Mouse (Mus musculus): ENCODE data around the gene Rab5if.
"Not testable (repeated sequence)": the region's sequence is repeated elsewhere in the genome, so short reads cannot be mapped to it uniquely, and the experiment has no call there.

- TF ChIP-seq CTCF, EP300 (IDR thresholded peaks at IDR 0.05; ENCODE audit: low read depth): not testable (repeated sequence)
These were observed 9.3 kb upstream of the Rab5if start for GRCm38 (mm10) chr2:156853584-156853983.
